Mouse (Mus musculus) lung, embryonic 16.5 days (tissue): ENCODE results near the gene Il12b. TPM values are rescaled to one million over a fixed set of nuclear protein-coding genes. Genes with fewer than 3 reads are reported as not detected.

Experiments
- ATAC-seq: fragments of 200-750 bp; cut with Nextera tagmentation; 2 replicates; pipeline ENCODE4 v1.8.0; 2017; ENCODE audit warnings: low read depth, mild to moderate bottlenecking, moderate library complexity
- H3K27ac ChIP-seq: fragments of 300-500 bp; sonication (generic); 2 replicates; pipeline ENCODE4 v1.5.1; 2014; ENCODE audit warnings: mild to moderate bottlenecking, control low read depth, low read length
- H3K27me3 ChIP-seq: fragments of 300-500 bp; sonication (generic); 2 replicates; pipeline ENCODE4 v1.6.1; 2014; ENCODE audit warnings: low read depth, low read length, mixed read lengths; ENCODE audit not compliant: control insufficient read depth, insufficient read depth
- H3K36me3 ChIP-seq: fragments of 300-500 bp; sonication (generic); 2 replicates; pipeline ENCODE4 v1.6.1; 2014; ENCODE audit warnings: low read length; ENCODE audit not compliant: control insufficient read depth, insufficient read depth
- H3K4me1 ChIP-seq: fragments of 300-500 bp; sonication (generic); replicated peaks from 2 replicates; pipeline ENCODE4 v1.6.1; 2014; ENCODE audit warnings: low read length, mixed read lengths; ENCODE audit not compliant: control insufficient read depth, insufficient read depth
- H3K4me2 ChIP-seq: fragments of 300-500 bp; sonication (generic); 2 replicates; pipeline ENCODE4 v1.6.1; 2014; ENCODE audit warnings: low read depth, low read length, control low read depth
- H3K4me3 ChIP-seq: fragments of 300-500 bp; sonication (generic); 2 replicates; pipeline ENCODE4 v1.5.1; 2014; ENCODE audit warnings: mild to moderate bottlenecking, low read length, control low read depth
- H3K9ac ChIP-seq: fragments of 300-500 bp; sonication (generic); 2 replicates; pipeline ENCODE4 v1.6.1; 2014; ENCODE audit warnings: low read length, control low read depth
- H3K9me3 ChIP-seq: fragments of 300-500 bp; sonication (generic); 2 replicates; pipeline ENCODE4 v1.6.1; 2016; ENCODE audit warnings: low read length; ENCODE audit not compliant: control insufficient read depth
- WGBS: fragments of 180-500 bp; shearing (Covaris S2); extraction: QIAGEN DNeasy Blood & Tissue Kit; methylation state at CpG from one replicate; pipeline ENCODE4 v1.1.7; 2014; 5-methylcytosine and 5-hydroxymethylcytosine counted together
- polyA plus RNA-seq: library from polyadenylated mRNA; unstranded; fragments of >200 nt; fragmentation: Nextera tagmentation; extraction: Ambion mirVana; gene quantifications from 2 replicates; pipeline ENCODE4 v1.2.1, GENCODE M21; 2015

The Il12b gene
- polyA plus RNA-seq, 1 experiment from 2014 or later = not detected

DNA sequence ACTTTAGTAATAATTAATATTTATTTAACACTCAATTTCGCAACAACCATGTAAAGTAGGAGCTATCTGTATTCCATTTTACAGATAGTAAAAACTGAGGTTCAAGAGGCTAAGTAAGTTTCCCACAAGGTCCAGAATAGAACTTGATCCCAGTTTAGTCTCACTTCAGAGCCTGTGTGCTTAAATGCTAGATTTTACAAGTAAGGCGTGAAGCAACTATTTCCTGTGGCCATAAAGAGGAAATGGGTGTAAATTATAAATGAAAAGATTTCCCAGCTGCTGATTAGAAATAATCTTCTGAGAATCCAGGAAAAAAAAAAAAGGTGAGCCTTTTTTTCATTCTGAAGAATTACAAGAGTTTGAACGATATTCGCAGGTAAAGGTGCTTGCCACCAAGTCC, 5.2 kb downstream of the Il12b start:
- Histone ChIP-seq H3K9me3 (no peaks in the 10 kb centered on the region), H3K36me3 (no peaks in the 10 kb centered on the region), H3K9ac (no peak overlapping the region), H3K4me1 (no peaks in the 10 kb centered on the region), H3K27me3 (no peaks in the 10 kb centered on the region; the same call in 1 of the 2 replicates), H3K4me3 (no peak overlapping the region), H3K27ac (no peak overlapping the region), H3K4me2 (no peak overlapping the region)
- ATAC-seq = no peak
- 75% methylated on average over 4 of the region's 4 CpGs for WGBS

DNA sequence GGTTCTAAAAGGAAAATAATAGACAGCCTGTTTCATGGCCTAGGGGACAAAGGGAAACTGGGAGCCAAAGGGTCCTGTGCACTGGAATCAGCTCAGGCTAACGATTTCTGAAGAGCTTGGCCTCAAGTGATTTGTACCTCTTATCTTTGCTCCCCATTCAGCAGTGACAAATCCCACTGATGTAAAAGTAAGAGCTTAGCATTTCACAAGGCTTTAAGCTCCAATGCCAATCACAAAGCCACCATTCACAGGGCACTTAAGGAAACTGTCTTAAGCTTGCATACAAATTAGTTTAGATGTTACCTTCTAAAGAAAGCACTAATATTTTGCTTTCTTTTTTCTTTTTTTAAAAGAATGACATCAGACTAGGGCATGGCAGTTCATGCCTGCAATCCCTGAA, 6.1 kb downstream of the Il12b start:
- no peak overlapping the region for H3K4me2 ChIP-seq
- WGBS = 15% methylated on average over 1 of the region's 1 CpGs
- no peak for ATAC-seq

DNA sequence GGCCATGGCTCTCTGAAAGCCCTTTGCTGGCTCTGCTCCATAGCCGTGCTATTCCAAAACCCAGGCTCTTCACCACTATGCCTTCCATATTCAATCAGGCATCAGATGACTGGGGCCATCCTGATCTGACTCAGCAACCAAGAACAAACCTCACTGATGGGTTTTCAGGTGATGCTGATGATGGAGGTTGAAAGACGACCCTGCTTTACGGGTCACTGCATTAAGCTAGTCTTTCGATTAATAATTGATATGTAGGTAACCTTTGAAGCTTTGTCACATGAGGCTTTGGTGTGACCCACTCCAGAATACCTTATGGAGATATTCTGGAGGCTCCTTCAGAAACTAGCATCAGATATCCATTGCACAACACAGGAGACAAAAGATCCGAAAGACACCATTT, 6.6 kb downstream of the Il12b start:
- H3K9me3 ChIP-seq = no peaks in the 10 kb centered on the region
- H3K27me3 ChIP-seq = no peaks in the 10 kb centered on the region
- no peak overlapping the region for H3K4me2 ChIP-seq
- no peak overlapping the region for H3K27ac ChIP-seq
- ATAC-seq = no peak
- H3K4me1 ChIP-seq = no peaks in the 10 kb centered on the region
- 64% methylated on average over 5 of the region's 5 CpGs for WGBS
- no peak overlapping the region for H3K4me3 ChIP-seq
- no peaks in the 10 kb centered on the region for H3K36me3 ChIP-seq
- H3K9ac ChIP-seq = no peak overlapping the region

More for the DNA sequence above, 6.1 kb downstream of the Il12b start:
- H3K27me3 ChIP-seq = no peaks in the 10 kb centered on the region
- no peaks in the 10 kb centered on the region for H3K9me3 ChIP-seq
- H3K36me3 ChIP-seq = no peaks in the 10 kb centered on the region
- H3K9ac ChIP-seq = no peak overlapping the region
- no peak overlapping the region for H3K27ac ChIP-seq
- H3K4me3 ChIP-seq = no peak overlapping the region
- no peaks in the 10 kb centered on the region for H3K4me1 ChIP-seq

DNA sequence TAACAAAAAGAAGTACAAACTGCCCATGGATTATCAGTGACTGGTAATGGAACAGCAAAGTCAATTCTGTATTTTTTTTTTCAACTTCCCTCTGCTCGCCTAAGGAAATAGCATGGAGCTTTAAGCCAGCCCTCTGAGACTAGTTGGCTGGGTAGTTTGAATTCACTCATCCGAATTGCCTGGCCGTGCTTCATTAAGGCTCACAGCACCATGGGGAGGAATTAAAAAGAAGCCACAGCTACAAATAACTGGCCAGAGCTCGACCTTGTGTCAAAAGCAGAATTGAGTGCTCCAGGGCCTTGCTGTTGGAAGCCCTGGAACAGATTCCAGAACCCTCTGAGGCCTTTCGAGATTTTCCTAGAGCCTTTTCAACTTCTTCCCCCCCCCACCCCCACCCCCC, 8.8 kb downstream of the Il12b start:
- ATAC-seq = no peak
- H3K9ac ChIP-seq = no peak overlapping the region
- H3K36me3 ChIP-seq = no peaks in the 10 kb centered on the region
- no peaks in the 10 kb centered on the region for H3K4me1 ChIP-seq
- H3K4me2 ChIP-seq = no peak overlapping the region
- H3K27ac ChIP-seq = no peak overlapping the region
- no peaks in the 10 kb centered on the region for H3K27me3 ChIP-seq
- H3K9me3 ChIP-seq = no peaks in the 10 kb centered on the region
- H3K4me3 ChIP-seq = no peak overlapping the region
- 42% methylated on average over 5 of the region's 5 CpGs for WGBS

DNA sequence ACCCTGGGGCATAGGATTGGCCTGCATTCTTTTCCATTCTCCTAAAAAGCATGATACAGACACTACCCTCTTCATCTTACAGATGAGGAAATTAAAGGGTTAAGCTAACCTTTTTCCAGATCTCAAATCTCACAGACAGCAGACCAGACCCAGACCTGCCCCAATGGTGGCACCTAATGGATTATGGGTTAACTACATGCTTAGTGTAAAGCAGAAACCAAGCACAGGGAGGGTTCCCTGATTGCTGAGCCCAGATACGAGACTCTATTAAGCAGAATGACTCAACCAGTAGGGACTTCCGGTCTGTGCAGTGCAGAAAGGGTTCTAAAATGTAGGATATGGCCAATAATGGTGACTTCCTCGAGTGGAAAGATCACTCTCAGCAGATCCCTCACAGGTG, 10.6 kb downstream of the Il12b start:
- Histone ChIP-seq H3K9ac (no peak overlapping the region), H3K9me3 (no peaks in the 10 kb centered on the region), H3K27me3 (no peaks in the 10 kb centered on the region), H3K27ac (no peak overlapping the region), H3K36me3 (no peaks in the 10 kb centered on the region), H3K4me1 (no peaks in the 10 kb centered on the region), H3K4me3 (no peak overlapping the region), H3K4me2 (no peak overlapping the region)
- 46% methylated on average over 3 of the region's 3 CpGs for WGBS
- no peak for ATAC-seq

DNA sequence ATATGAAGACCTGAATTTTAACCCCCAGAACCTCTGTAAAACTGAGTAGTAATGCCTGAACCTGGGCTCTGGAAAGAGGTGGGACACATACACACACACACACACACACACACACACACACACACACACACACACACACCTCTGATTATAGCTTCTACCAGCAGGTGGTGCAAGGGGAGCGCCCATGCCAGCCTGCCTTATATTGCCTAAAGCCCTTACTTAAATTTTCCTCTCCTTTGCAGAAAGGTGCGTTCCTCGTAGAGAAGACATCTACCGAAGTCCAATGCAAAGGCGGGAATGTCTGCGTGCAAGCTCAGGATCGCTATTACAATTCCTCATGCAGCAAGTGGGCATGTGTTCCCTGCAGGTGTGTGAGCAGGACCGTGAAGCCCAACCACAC, 12.4 kb downstream of the Il12b start:
- Histone ChIP-seq H3K4me1 (no peaks in the 10 kb centered on the region), H3K9ac (no peak overlapping the region)
- WGBS = 73% methylated on average over 8 of the region's 8 CpGs

DNA sequence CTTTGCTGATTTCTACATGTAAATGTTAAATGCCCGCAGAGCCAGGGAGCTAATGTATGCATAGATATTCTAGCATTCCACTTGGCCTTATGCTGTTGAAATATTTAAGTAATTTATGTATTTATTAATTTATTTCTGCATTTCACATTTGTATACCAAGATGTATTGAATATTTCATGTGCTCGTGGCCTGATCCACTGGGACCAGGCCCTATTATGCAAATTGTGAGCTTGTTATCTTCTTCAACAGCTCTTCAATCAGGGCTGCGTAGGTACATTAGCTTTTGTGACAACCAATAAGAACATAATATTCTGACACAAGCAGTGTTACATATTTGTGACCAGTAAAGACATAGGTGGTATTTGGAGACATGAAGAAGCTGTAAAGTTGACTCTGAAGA, 13.5 kb downstream of the Il12b start:
- Histone ChIP-seq H3K9ac (no peak overlapping the region), H3K36me3 (no peaks in the 10 kb centered on the region), H3K4me3 (no peak overlapping the region), H3K27ac (no peak overlapping the region), H3K27me3 (no peaks in the 10 kb centered on the region), H3K9me3 (no peaks in the 10 kb centered on the region), H3K4me1 (no peaks in the 10 kb centered on the region), H3K4me2 (no peak overlapping the region)
- no peak for ATAC-seq
- 78% methylated on average over 3 of the region's 3 CpGs for WGBS

More for the DNA sequence above, 12.4 kb downstream of the Il12b start:
- H3K4me2 ChIP-seq = no peak overlapping the region
- no peaks in the 10 kb centered on the region for H3K27me3 ChIP-seq
- no peak overlapping the region for H3K4me3 ChIP-seq
- ATAC-seq = no peak
- no peaks in the 10 kb centered on the region for H3K36me3 ChIP-seq
- H3K9me3 ChIP-seq = no peaks in the 10 kb centered on the region
- no peak overlapping the region for H3K27ac ChIP-seq

DNA sequence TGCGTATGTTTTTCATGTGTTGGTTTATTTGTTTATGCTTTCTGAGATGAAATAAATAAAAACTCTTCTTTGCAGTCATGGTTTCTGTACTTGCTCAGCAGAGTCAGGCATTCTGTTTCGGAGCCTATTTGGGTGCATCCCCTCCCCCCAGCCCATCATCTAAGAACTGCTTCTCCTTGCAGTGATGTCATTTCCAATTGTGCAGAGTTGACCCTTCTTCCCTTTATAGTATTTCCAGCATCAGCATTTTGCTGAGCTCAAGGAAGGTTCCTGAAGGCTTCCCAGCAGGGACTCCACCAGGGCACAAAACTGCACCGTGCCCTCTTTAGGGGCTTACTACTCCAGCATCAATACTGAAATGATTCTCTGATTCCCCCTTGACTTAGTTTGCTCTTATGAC, 14.7 kb downstream of the Il12b start:
- 86% methylated on average over 3 of the region's 3 CpGs for WGBS
- no peaks in the 10 kb centered on the region for H3K9me3 ChIP-seq
- no peaks in the 10 kb centered on the region for H3K36me3 ChIP-seq
- H3K27me3 ChIP-seq = no peaks in the 10 kb centered on the region
- no peak overlapping the region for H3K4me3 ChIP-seq
- H3K4me1 ChIP-seq = no peaks in the 10 kb centered on the region
- H3K9ac ChIP-seq = no peak overlapping the region
- H3K4me2 ChIP-seq = no peak overlapping the region
- ATAC-seq = no peak
- no peak overlapping the region for H3K27ac ChIP-seq

DNA sequence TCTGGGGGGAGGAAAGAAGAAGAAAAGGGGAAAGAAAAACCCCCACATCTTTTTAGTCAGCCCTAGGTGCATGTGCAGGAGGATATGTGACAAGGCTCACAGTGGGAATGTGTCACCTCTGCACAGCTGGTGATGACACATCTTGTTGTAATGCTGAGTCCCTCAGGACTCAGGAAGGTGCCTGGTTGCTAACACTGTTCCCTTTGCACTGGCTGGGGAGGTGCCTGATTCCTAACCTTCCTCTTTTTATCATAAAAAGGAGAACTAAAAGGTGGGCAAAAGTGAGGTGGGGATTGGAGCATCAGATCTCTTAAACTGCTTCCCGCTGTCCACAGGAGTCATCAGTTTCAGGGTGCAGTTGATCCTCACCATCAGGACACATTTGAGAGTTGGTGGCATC, 17.5 kb downstream of the Il12b start:
- H3K9me3 ChIP-seq = no peaks in the 10 kb centered on the region
- no peak overlapping the region for H3K4me3 ChIP-seq
- 40% methylated on average over 1 of the region's 1 CpGs for WGBS
- H3K27ac ChIP-seq = no peak overlapping the region
- H3K4me2 ChIP-seq = no peak overlapping the region
- no peaks in the 10 kb centered on the region for H3K36me3 ChIP-seq
- no peaks in the 10 kb centered on the region for H3K27me3 ChIP-seq
- ATAC-seq = no peak
- no peak overlapping the region for H3K9ac ChIP-seq
- H3K4me1 ChIP-seq = no peaks in the 10 kb centered on the region
